Mouse (Mus musculus) thymus, adult 2 months (tissue): ENCODE data around the gene Setdb2.

ENCODE experiments used
- CTCF ChIP-seq: fragments of 200-500 bp; IDR thresholded peaks from 2 replicates; pipeline ENCODE4 v1.5.1; 2012; ENCODE audit warnings: mild to moderate bottlenecking, control low read depth, low read length, moderate library complexity, borderline replicate concordance; ENCODE audit not compliant: control insufficient read depth, poor library complexity, insufficient read depth; ENCODE audit errors: extremely low read depth
- POLR2A ChIP-seq: fragments of 200-500 bp; IDR thresholded peaks from 2 replicates; pipeline ENCODE4 v1.6.1; 2012; ENCODE audit warnings: mild to moderate bottlenecking, low read length, control low read depth, moderate library complexity; ENCODE audit not compliant: control insufficient read depth, poor library complexity, insufficient read depth; ENCODE audit errors: extremely low read depth

- TF ChIP-seq POLR2A (no peak), CTCF (no peak)
These were observed 38.0 kb upstream of the Setdb2 start for GRCm38 (mm10) chr14:59478699-59479098.
